Mouse (Mus musculus): ENCODE data around the gene 2200002J24Rik. TPM values are rescaled to one million over a fixed set of nuclear protein-coding genes. Genes with fewer than 3 reads are reported as not detected.

2200002J24Rik gene
- total RNA-seq, 2 experiments from 2014 or later, result not detected

DNA sequence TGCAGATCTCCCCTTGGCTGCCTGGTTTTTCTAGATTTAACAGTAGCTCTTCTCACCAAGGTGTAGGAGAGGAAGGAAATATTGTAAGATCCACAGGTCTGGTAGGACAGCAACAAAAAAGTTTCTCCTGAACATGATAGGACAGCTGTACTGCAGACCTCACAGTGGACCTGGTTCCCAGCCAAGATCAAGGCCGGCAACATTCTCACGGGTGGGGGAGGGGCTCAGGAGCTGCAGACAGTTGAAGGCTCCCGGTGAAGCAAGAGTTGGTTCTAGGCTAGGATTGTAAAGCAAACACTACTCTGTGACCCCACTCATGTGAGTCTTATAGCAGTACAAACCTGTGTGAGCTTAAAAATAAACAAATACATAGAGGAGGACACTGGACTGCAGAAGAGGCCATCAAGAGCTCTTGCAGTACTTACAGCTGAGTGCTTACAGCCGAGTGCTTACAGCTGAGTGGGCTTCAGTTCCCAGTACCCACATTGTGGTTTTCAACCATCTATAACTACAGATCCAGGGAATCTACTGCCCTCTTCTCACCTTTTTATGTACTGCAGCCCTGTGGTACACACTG lies 45.4 kb downstream of the 2200002J24Rik start:
- no peak overlapping the region for H3K27ac ChIP-seq
- H3K4me3 ChIP-seq, result no peak overlapping the region
- TF ChIP-seq CTCF (conservative IDR thresholded peaks at IDR 0.05), result peak; percentile 35
- no peak for DNase-seq (ENCODE audit: low spot score in 2 of 2)

DNA sequence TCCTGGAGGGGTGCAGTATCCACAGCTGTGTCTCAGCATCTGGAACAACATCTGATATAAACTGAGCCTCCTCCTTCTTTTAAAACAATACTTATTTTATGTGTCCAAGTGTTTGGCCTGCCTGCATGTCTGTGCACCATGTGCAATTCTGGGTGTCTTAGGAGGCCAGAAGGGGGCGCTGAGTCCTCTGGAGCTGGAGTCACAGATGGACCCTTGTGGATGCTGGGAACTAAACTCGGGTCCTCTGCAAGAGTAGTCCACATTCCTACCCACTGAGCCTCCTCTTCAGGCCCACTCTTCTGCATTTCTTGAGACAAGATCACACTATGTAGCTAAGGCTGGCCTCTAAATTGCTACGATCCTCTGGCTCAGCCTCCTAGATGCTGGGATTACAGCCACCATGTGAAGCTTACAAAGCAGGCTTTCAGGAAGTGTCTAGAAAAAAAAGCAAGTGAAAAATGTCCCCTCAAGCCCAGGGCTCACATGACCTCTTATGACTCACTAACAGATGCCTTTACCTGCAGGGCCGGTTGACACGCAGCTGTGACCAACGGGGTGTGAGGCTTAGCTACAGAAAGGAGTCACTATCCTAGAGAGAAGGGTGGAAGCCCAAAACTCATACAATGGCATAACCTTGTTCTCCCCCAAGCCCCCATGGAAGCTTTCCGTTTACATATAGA lies 48.9 kb downstream of the 2200002J24Rik start:
- no peak for DNase-seq (ENCODE audit: low spot score in 2 of 2)
- peak; percentile 31 for TF ChIP-seq CTCF (conservative IDR thresholded peaks at IDR 0.05)
- no peak overlapping the region for H3K27ac ChIP-seq
- H3K4me3 ChIP-seq, result no peak overlapping the region

Other genes starting within 250 kb of the 2200002J24Rik start
- 10 to 100 TPM; 15.0 to 20.4 TPM for gene Kirrel2, start 241.2 kb upstream of the 2200002J24Rik start, total RNA-seq (2021)
- 1 to 10 TPM; 1.2 to 1.3 TPM for gene Nphs1, start 240.6 kb upstream of the 2200002J24Rik start, total RNA-seq (2021)
- gene Prodh2, start 205.3 kb upstream of the 2200002J24Rik start, total RNA-seq (2021), result not detected
- gene Arhgap33, start 163.9 kb upstream of the 2200002J24Rik start, total RNA-seq (2021), result 100 to 1,000 TPM; 101 to 119 TPM
- gene Hspb6, start 146.7 kb upstream of the 2200002J24Rik start, total RNA-seq (2021), result 1 to 10 TPM; 2.7 to 4.8 TPM
- 1 to 10 TPM; 4.0 to 4.1 TPM for gene Proser3, start 146.6 kb upstream of the 2200002J24Rik start, total RNA-seq (2021)
- 10 to 100 TPM; 45.5 to 47.6 TPM for gene Lin37, start 139.1 kb upstream of the 2200002J24Rik start, total RNA-seq (2021)
- 10 to 100 TPM; 71.4 to 90.8 TPM for gene U2af1l4, start 135.6 kb upstream of the 2200002J24Rik start, total RNA-seq (2021)
- 10 to 100 TPM in 1 of 2 experiments, 1 to 10 TPM in 1; 9.0 to 11.4 TPM for gene Gm49396, start 135.6 kb upstream of the 2200002J24Rik start, total RNA-seq (2021)
- gene Psenen, start 135.3 kb upstream of the 2200002J24Rik start, total RNA-seq (2021), result 10 to 100 TPM; 79.9 to 92.3 TPM
- 1 to 10 TPM; 6.4 to 6.5 TPM for gene Igflr1, start 133.5 kb upstream of the 2200002J24Rik start, total RNA-seq (2021)
- gene Kmt2b, start 110.2 kb upstream of the 2200002J24Rik start, total RNA-seq (2021), result 10 to 100 TPM; 49.8 to 57.5 TPM
- gene Zbtb32, start 100.0 kb upstream of the 2200002J24Rik start, total RNA-seq (2021), result not detected
- under 1 TPM in 1 of 2 experiments, not detected in 1; 0.69 TPM for gene Upk1a, start 86.1 kb upstream of the 2200002J24Rik start, total RNA-seq (2021)
- gene Cox6b1, start 72.8 kb upstream of the 2200002J24Rik start, total RNA-seq (2021), result 100 to 1,000 TPM; 552 to 568 TPM
- not detected for gene Etv2, start 63.1 kb upstream of the 2200002J24Rik start, total RNA-seq (2021)
- 10 to 100 TPM; 69.5 to 72.6 TPM for gene Rbm42, start 48.6 kb upstream of the 2200002J24Rik start, total RNA-seq (2021)
- gene Haus5, start 33.9 kb upstream of the 2200002J24Rik start, total RNA-seq (2021), result 1 to 10 TPM; 6.6 to 6.8 TPM
- not detected for gene Pmis2, start 27.3 kb upstream of the 2200002J24Rik start, total RNA-seq (2021)
- gene Atp4a, start 13.3 kb downstream of the 2200002J24Rik start, total RNA-seq (2021), result under 1 TPM; 0.38 to 0.47 TPM
- gene Tmem147, start 30.6 kb downstream of the 2200002J24Rik start, total RNA-seq (2021), result 100 to 1,000 TPM; 108 to 112 TPM
- not detected for gene Gapdhs, start 44.8 kb downstream of the 2200002J24Rik start, total RNA-seq (2021)
- gene Sbsn, start 52.5 kb downstream of the 2200002J24Rik start, total RNA-seq (2021), result 1 to 10 TPM; 4.9 to 6.1 TPM
- gene Dmkn, start 64.8 kb downstream of the 2200002J24Rik start, total RNA-seq (2021), result under 1 TPM; 0.56 to 1.00 TPM
- gene Krtdap, start 89.0 kb downstream of the 2200002J24Rik start, total RNA-seq (2021), result not detected
- not detected for gene Ffar2, start 124.8 kb downstream of the 2200002J24Rik start, total RNA-seq (2021)
- not detected for gene Ffar3, start 157.3 kb downstream of the 2200002J24Rik start, total RNA-seq (2021)
- not detected for gene Ffar1, start 162.6 kb downstream of the 2200002J24Rik start, total RNA-seq (2021)
- gene Cd22, start 181.4 kb downstream of the 2200002J24Rik start, total RNA-seq (2021), result not detected
- gene Mag, start 215.9 kb downstream of the 2200002J24Rik start, total RNA-seq (2021), result 100 to 1,000 TPM; 135 to 145 TPM
- not detected for gene Hamp2, start 225.8 kb downstream of the 2200002J24Rik start, total RNA-seq (2021)
- not detected for gene Hamp, start 245.1 kb downstream of the 2200002J24Rik start, total RNA-seq (2021)